Mouse (Mus musculus) kidney, embryonic 14.5 days (tissue): ENCODE measurements around the gene Slc18a3. TPM values are rescaled to one million over a fixed set of nuclear protein-coding genes. Genes with fewer than 3 reads are reported as not detected.

Experiments used
- ATAC-seq: fragments of 200-750 bp; cut with Nextera tagmentation; 2 replicates; pipeline ENCODE4 v1.8.0; 2017; ENCODE audit warnings: moderate number of reproducible peaks, mild to moderate bottlenecking, moderate TSS enrichment, moderate library complexity; ENCODE audit not compliant: low FRiP score, low TSS enrichment
- H3K27ac ChIP-seq: fragments of 300-500 bp; sonication (generic); 2 replicates; pipeline ENCODE4 v1.5.1; 2014; ENCODE audit warnings: low read depth, mild to moderate bottlenecking, low read length, moderate library complexity, mixed read lengths
- H3K27me3 ChIP-seq: fragments of 300-500 bp; sonication (generic); 2 replicates; pipeline ENCODE4 v1.6.1; 2014; ENCODE audit warnings: mild to moderate bottlenecking, low read length; ENCODE audit not compliant: control insufficient read depth, insufficient read depth
- H3K36me3 ChIP-seq: fragments of 300-500 bp; sonication (generic); 2 replicates; pipeline ENCODE4 v1.6.1; 2014; ENCODE audit warnings: low read length, mixed read lengths; ENCODE audit not compliant: control insufficient read depth, insufficient read depth
- H3K4me1 ChIP-seq: fragments of 300-500 bp; sonication (generic); 2 replicates; pipeline ENCODE4 v1.6.1; 2014; ENCODE audit warnings: low read length, mixed read lengths; ENCODE audit not compliant: control insufficient read depth, insufficient read depth
- H3K4me2 ChIP-seq: fragments of 300-500 bp; sonication (generic); replicated peaks from 2 replicates; pipeline ENCODE4 v1.6.1; 2014; ENCODE audit warnings: low read depth, mild to moderate bottlenecking, low read length
- H3K4me3 ChIP-seq: fragments of 300-500 bp; sonication (generic); 2 replicates; pipeline ENCODE4 v1.5.1; 2014; ENCODE audit warnings: mild to moderate bottlenecking, low read length
- H3K9ac ChIP-seq: fragments of 300-500 bp; sonication (generic); 2 replicates; pipeline ENCODE4 v1.6.1; 2014; ENCODE audit warnings: low read depth, mild to moderate bottlenecking, low read length, moderate library complexity
- H3K9me3 ChIP-seq: fragments of 300-500 bp; sonication (generic); 2 replicates; pipeline ENCODE4 v1.6.1; 2016; ENCODE audit warnings: low read length; ENCODE audit not compliant: control insufficient read depth
- WGBS: fragments of 180-500 bp; shearing (Covaris S2); extraction: QIAGEN DNeasy Blood & Tissue Kit; methylation state at CpG from one replicate; pipeline ENCODE4 v1.1.7; 2014; 5-methylcytosine and 5-hydroxymethylcytosine counted together
- polyA plus RNA-seq: library from polyadenylated mRNA; unstranded; fragments of >200 nt; fragmentation: Nextera tagmentation; extraction: Ambion mirVana; gene quantifications from 2 replicates; pipeline ENCODE4 v1.2.1, GENCODE M21; 2014

Gene Slc18a3
- not detected in 2 replicates for polyA plus RNA-seq

- peaks cover 6% of the 10 kb centered on the region; the same call in 1 of the 2 replicates for H3K4me1 ChIP-seq
- peak within 1 kb of the TSS; percentile 23; the same call in 1 of the 2 replicates for H3K9ac ChIP-seq
- H3K36me3 ChIP-seq = no peaks in the 10 kb centered on the region
- no peak for ATAC-seq
- H3K9me3 ChIP-seq = no peaks in the 10 kb centered on the region
- H3K27ac ChIP-seq = no peak within 1 kb of the TSS
- under 1% methylated on average over 59 of the region's 70 CpGs for WGBS
- H3K4me2 ChIP-seq = peak within 1 kb of the TSS; percentile 50
- H3K4me3 ChIP-seq = peak within 1 kb of the TSS; percentile 36
- H3K27me3 ChIP-seq = peaks cover 80% of the 10 kb centered on the region
These were observed at the start of gene Slc18a3 for GRCm38 (mm10) chr14:32464601-32465505. Gene Slc18a3 (minus strand): TSS chr14:32464850.

DNA sequence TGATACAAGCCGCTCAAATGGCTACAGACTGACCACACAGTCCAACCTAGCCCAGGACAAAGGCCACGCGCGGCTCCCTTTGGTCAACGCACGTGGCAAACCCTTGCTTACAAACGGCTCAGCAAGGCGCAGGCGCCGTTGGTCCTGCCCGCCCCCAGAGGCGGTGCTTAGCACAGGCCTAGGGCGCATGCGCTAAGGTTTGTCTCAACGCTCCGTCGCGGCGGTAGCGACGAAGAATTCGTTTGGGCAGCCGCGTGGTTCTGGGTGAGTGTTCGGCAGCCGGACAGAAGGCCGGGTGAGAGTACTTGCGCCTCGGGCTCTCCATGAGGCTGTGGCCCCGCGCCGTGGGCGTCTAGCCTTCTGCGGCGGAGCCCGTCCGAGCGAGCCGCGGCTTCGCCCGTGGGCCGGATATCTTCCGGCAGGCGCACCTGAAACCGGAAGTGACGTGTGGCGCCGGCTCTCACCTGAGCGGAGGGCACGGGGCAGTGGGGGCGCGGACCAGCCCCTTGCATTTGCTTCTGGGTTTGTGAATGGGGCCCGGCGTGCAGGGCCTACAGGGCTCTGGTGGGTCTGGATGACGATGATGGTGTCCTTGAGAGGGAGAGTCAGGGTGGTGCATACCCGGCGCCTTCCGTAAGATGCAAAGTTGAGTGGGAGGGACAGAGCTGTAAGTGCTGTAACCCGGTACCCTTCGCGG lies 48.8 kb upstream of the Slc18a3 start, which contains the start of gene Ercc6:
Ercc6 (plus strand) TSS at position 186 of the 697 bp plus-strand sequence.
- Histone ChIP-seq H3K27me3 (no peaks in the 10 kb centered on the region), H3K4me3 (peak within 1 kb of the TSS; percentile 83), H3K9me3 (no peaks in the 10 kb centered on the region), H3K9ac (peak within 1 kb of the TSS; percentile 76), H3K36me3 (peaks cover 14% of the 10 kb centered on the region), H3K4me2 (peak within 1 kb of the TSS; percentile 81), H3K27ac (peak within 1 kb of the TSS; percentile 56; the same call in 1 of the 2 replicates), H3K4me1 (peaks cover 12% of the 10 kb centered on the region)
- under 1% methylated on average over 62 of the region's 62 CpGs for WGBS
- ATAC-seq = peak; percentile 98

- H3K36me3 ChIP-seq = peaks cover 11% of the 10 kb centered on the region
- H3K4me1 ChIP-seq = peaks cover 12% of the 10 kb centered on the region
- no peak; the same call in 1 of the 2 replicates for ATAC-seq
- H3K27me3 ChIP-seq = no peaks in the 10 kb centered on the region
- peak overlapping the region; percentile 81 for H3K4me2 ChIP-seq
- peak overlapping the region; percentile 83 for H3K4me3 ChIP-seq
- no peaks in the 10 kb centered on the region for H3K9me3 ChIP-seq
- H3K9ac ChIP-seq = peak overlapping the region; percentile 42; the same call in 1 of the 2 replicates
- H3K27ac ChIP-seq = no peak overlapping the region
- WGBS = 47% methylated on average over 9 of the region's 9 CpGs
These were observed 48.3 kb upstream of the Slc18a3 start for GRCm38 (mm10) chr14:32512912-32513311.

GRCm38 (mm10) chr14:32509443-32509961 lies 44.9 kb upstream of the Slc18a3 start:
- Histone ChIP-seq H3K4me2 (no peak overlapping the region), H3K36me3 (no peaks in the 10 kb centered on the region), H3K9ac (no peak overlapping the region), H3K9me3 (no peaks in the 10 kb centered on the region), H3K4me1 (peaks cover 8% of the 10 kb centered on the region), H3K4me3 (no peak overlapping the region), H3K27ac (no peak overlapping the region), H3K27me3 (no peaks in the 10 kb centered on the region)
- WGBS = 91% methylated on average over 6 of the region's 6 CpGs
- no peak for ATAC-seq

- peaks cover 3% of the 10 kb centered on the region for H3K4me1 ChIP-seq
- no peak overlapping the region for H3K4me2 ChIP-seq
- no peaks in the 10 kb centered on the region for H3K27me3 ChIP-seq
- H3K27ac ChIP-seq = no peak overlapping the region
- H3K4me3 ChIP-seq = no peak overlapping the region
- no peaks in the 10 kb centered on the region for H3K36me3 ChIP-seq
- H3K9me3 ChIP-seq = no peaks in the 10 kb centered on the region
- 63% methylated on average over 10 of the region's 10 CpGs for WGBS
- no peak for ATAC-seq
- no peak overlapping the region for H3K9ac ChIP-seq
These were observed 43.6 kb upstream of the Slc18a3 start for GRCm38 (mm10) chr14:32508105-32508835.

DNA sequence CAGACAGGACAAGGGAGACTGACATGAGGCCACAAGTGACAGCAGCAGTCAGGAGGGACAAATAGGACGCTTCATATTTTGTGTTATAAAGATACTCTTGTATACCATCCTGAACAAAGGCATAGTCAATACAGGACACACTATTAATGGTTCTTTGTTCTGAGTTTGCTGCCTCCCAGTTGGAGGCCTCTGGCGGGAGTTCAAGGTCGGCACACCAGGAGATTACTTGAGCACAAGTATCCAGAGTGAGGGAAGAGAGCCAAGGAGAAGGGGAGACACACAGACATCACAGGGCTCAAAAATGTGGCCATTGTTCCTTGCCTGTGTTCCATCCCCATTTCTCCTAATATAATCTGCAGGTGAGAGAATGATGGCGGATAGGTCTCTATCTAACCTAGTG lies 42.6 kb upstream of the Slc18a3 start:
- 86% methylated on average over 4 of the region's 4 CpGs for WGBS

DNA sequence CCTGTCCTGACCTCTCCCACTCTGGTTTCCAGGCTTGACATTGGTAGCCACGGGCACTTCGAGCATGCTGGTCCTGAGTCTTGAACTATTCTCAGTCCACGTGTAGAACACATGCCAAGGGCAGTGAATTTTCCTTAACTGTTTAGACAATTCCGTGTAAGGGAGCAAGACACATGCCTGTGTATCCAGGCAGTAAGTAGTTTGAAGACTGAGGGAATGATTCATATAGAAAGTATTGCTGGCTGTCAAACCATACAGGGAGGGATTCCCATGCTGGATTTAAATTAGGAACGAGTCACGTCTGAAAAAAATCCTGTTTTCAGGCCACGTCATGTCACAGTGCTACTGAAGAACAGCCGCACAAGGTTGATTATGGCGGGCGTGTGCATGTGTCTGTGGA lies 41.7 kb upstream of the Slc18a3 start:
- H3K4me3 ChIP-seq = no peak overlapping the region
- 90% methylated on average over 10 of the region's 10 CpGs for WGBS
- H3K27me3 ChIP-seq = no peaks in the 10 kb centered on the region
- H3K9ac ChIP-seq = no peak overlapping the region
- no peaks in the 10 kb centered on the region for H3K9me3 ChIP-seq
- H3K27ac ChIP-seq = no peak overlapping the region
- H3K4me1 ChIP-seq = no peaks in the 10 kb centered on the region
- no peaks in the 10 kb centered on the region for H3K36me3 ChIP-seq
- H3K4me2 ChIP-seq = no peak overlapping the region
- ATAC-seq = no peak

More for the DNA sequence above, 42.6 kb upstream of the Slc18a3 start:
- H3K27ac ChIP-seq = no peak overlapping the region
- H3K9me3 ChIP-seq = no peaks in the 10 kb centered on the region
- no peaks in the 10 kb centered on the region for H3K36me3 ChIP-seq
- H3K4me1 ChIP-seq = no peaks in the 10 kb centered on the region
- no peak for ATAC-seq
- H3K4me3 ChIP-seq = no peak overlapping the region
- H3K4me2 ChIP-seq = no peak overlapping the region
- H3K27me3 ChIP-seq = no peaks in the 10 kb centered on the region
- no peak overlapping the region for H3K9ac ChIP-seq

DNA sequence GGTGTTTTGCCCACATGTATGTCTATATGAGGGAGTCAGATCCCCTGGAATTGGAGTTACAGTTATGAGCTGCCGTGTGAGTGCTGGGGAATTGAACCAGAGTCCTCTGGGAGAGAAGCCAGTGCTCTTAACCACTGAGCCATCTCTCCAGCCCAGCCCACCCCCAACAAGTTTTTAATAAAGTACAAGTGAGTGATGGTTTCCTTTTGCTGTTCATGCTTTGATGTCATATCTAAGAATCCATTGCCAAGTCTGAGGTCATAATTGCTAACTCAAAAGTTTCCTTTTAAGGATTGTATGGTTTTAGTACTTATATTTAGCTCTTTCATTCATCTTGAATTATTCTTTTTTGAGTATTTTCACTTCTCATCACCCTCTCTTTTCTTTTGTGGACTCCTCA lies 39.2 kb upstream of the Slc18a3 start:
- Histone ChIP-seq H3K27me3 (no peaks in the 10 kb centered on the region), H3K36me3 (no peaks in the 10 kb centered on the region), H3K4me1 (no peaks in the 10 kb centered on the region), H3K4me2 (no peak overlapping the region), H3K9ac (no peak overlapping the region), H3K4me3 (no peak overlapping the region), H3K27ac (no peak overlapping the region), H3K9me3 (no peaks in the 10 kb centered on the region)
- ATAC-seq = no peak
- 89% methylated on average over 1 of the region's 1 CpGs for WGBS
